Mouse (Mus musculus): ENCODE data around the gene Itpr1. TPM values are rescaled to one million over a fixed set of nuclear protein-coding genes. Genes with fewer than 3 reads are reported as not detected.

Gene Itpr1
- polyA plus RNA-seq, 1 experiment from 2014 or later = 22.4 TPM

DNA sequence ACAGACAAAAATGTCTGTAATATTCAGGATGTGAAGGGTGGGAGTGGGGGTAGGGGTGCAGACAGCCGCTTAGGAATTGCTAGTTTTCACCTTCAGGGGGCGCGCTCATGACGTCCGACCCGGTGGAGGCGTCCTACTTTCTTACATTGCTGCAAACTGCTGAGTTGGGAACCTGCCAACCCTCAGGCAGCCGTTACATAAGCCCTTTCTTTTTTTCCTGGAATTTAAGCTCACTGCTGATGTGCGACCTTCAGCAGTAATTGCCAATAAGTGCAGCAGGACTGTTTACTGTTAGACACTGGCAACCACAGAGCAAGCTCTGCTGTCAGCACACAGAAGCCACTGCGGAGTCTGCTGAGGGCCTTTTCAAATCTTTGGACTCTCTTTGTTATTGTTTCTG, 213.9 kb downstream of the Itpr1 start:
- no peak overlapping the region for H3K4me2 ChIP-seq (replicated peaks; ENCODE audit: low read depth, low read length)
- ATAC-seq (ENCODE audit: low FRiP score, low TSS enrichment) = peak; percentile 88
- H3K27me3 ChIP-seq (ENCODE audit: control insufficient read depth, insufficient read depth, low read length) = no peaks in the 10 kb centered on the region
- no peak overlapping the region for H3K27ac ChIP-seq (ENCODE audit: low read depth, low read length)
- no peaks in the 10 kb centered on the region for H3K9me3 ChIP-seq (ENCODE audit: control insufficient read depth, low read length)
- no peaks in the 10 kb centered on the region for H3K36me3 ChIP-seq (ENCODE audit: control insufficient read depth, insufficient read depth, low read length)
- H3K4me3 ChIP-seq (ENCODE audit: low read length) = no peak overlapping the region
- H3K4me1 ChIP-seq (ENCODE audit: control insufficient read depth, insufficient read depth, low read length) = no peaks in the 10 kb centered on the region
- no peak overlapping the region for H3K9ac ChIP-seq (ENCODE audit: low read depth, low read length)
- 23% methylated on average over 10 of the region's 10 CpGs for WGBS

- no peak overlapping the region for H3K27ac ChIP-seq (ENCODE audit: low read depth, low read length)
- no peak overlapping the region for H3K9ac ChIP-seq (ENCODE audit: low read depth, low read length)
- no peak for ATAC-seq (ENCODE audit: low FRiP score, low TSS enrichment)
- H3K4me2 ChIP-seq (replicated peaks; ENCODE audit: low read depth, low read length) = no peak overlapping the region
- H3K27me3 ChIP-seq (ENCODE audit: control insufficient read depth, insufficient read depth, low read length) = no peaks in the 10 kb centered on the region
- no peaks in the 10 kb centered on the region for H3K4me1 ChIP-seq (ENCODE audit: control insufficient read depth, insufficient read depth, low read length)
- 76% methylated on average over 3 of the region's 3 CpGs for WGBS
- H3K36me3 ChIP-seq (ENCODE audit: control insufficient read depth, insufficient read depth, low read length) = peaks cover 4% of the 10 kb centered on the region; the same call in 1 of the 2 replicates
- no peaks in the 10 kb centered on the region for H3K9me3 ChIP-seq (ENCODE audit: control insufficient read depth, low read length)
- no peak overlapping the region for H3K4me3 ChIP-seq (ENCODE audit: low read length)
Observed at GRCm38 (mm10) chr6:108428383-108428782, 215.5 kb downstream of the Itpr1 start.

GRCm38 (mm10) chr6:108429950-108430349, 217.1 kb downstream of the Itpr1 start:
- 89% methylated on average over 8 of the region's 8 CpGs for WGBS
- Histone ChIP-seq H3K27ac (ENCODE audit: low read depth, low read length) (no peak overlapping the region), H3K4me1 (ENCODE audit: control insufficient read depth, insufficient read depth, low read length) (no peaks in the 10 kb centered on the region), H3K4me3 (ENCODE audit: low read length) (no peak overlapping the region), H3K9ac (ENCODE audit: low read depth, low read length) (no peak overlapping the region), H3K4me2 (replicated peaks; ENCODE audit: low read depth, low read length) (no peak overlapping the region), H3K36me3 (ENCODE audit: control insufficient read depth, insufficient read depth, low read length) (peaks cover 8% of the 10 kb centered on the region; the same call in 1 of the 2 replicates), H3K27me3 (ENCODE audit: control insufficient read depth, insufficient read depth, low read length) (no peaks in the 10 kb centered on the region), H3K9me3 (ENCODE audit: control insufficient read depth, low read length) (no peaks in the 10 kb centered on the region)
- no peak for ATAC-seq (ENCODE audit: low FRiP score, low TSS enrichment)

DNA sequence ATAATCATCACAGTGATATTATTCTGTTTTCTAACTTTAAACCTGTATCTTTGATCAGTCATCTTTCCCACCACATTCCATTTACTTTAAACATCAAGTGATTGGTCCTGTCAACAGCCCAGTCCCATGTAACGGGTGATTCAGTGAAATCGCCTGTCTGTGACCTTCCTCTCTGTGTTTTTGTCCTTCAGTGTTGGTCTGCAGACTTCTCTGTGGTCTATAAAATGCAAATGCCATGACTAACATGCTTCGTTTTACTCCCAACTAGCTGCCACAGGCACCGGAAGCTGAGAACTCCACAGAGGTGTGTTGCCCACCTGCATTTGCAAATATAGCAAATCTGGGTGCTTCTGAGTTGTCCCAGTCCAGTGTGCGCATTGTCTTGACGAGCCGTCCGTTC, 218.3 kb downstream of the Itpr1 start:
- H3K27ac ChIP-seq (ENCODE audit: low read depth, low read length) = no peak overlapping the region

GRCm38 (mm10) chr6:108432836-108433235, 219.9 kb downstream of the Itpr1 start:
- Histone ChIP-seq H3K4me3 (ENCODE audit: low read length) (no peak overlapping the region), H3K27ac (ENCODE audit: low read depth, low read length) (no peak overlapping the region), H3K27me3 (ENCODE audit: control insufficient read depth, insufficient read depth, low read length) (no peaks in the 10 kb centered on the region), H3K9ac (ENCODE audit: low read depth, low read length) (no peak overlapping the region), H3K4me2 (replicated peaks; ENCODE audit: low read depth, low read length) (no peak overlapping the region), H3K4me1 (ENCODE audit: control insufficient read depth, insufficient read depth, low read length) (peaks cover 8% of the 10 kb centered on the region; the same call in 1 of the 2 replicates), H3K36me3 (ENCODE audit: control insufficient read depth, insufficient read depth, low read length) (peaks cover 8% of the 10 kb centered on the region; the same call in 1 of the 2 replicates), H3K9me3 (ENCODE audit: control insufficient read depth, low read length) (no peaks in the 10 kb centered on the region)
- 87% methylated on average over 4 of the region's 4 CpGs for WGBS
- no peak for ATAC-seq (ENCODE audit: low FRiP score, low TSS enrichment)

More for the DNA sequence above, 218.3 kb downstream of the Itpr1 start:
- no peaks in the 10 kb centered on the region for H3K27me3 ChIP-seq (ENCODE audit: control insufficient read depth, insufficient read depth, low read length)
- H3K9ac ChIP-seq (ENCODE audit: low read depth, low read length) = no peak overlapping the region
- ATAC-seq (ENCODE audit: low FRiP score, low TSS enrichment) = no peak
- no peak overlapping the region for H3K4me3 ChIP-seq (ENCODE audit: low read length)
- H3K4me1 ChIP-seq (ENCODE audit: control insufficient read depth, insufficient read depth, low read length) = no peaks in the 10 kb centered on the region
- H3K9me3 ChIP-seq (ENCODE audit: control insufficient read depth, low read length) = no peaks in the 10 kb centered on the region
- no peak overlapping the region for H3K4me2 ChIP-seq (replicated peaks; ENCODE audit: low read depth, low read length)
- peaks cover 8% of the 10 kb centered on the region; the same call in 1 of the 2 replicates for H3K36me3 ChIP-seq (ENCODE audit: control insufficient read depth, insufficient read depth, low read length)
- WGBS = 86% methylated on average over 8 of the region's 8 CpGs

DNA sequence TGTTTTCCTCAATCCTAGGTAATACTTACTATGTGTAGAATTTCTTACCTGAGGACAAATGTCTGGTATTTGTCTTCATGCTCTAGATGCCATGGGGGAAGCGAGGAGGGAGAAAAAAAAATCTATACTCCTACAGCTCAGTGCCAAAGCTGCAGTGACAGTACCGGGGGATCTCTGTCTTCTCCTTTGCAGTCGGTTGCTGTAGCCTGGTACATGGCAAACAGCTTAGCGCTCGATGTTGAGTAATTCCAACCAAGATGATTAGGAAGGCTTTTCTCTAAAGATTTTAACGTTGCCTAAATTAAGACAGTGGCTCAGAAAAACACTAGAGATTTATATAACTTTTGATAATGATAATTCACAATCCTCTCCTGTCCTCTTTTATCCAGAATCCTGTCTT, 221.9 kb downstream of the Itpr1 start:
- ATAC-seq (ENCODE audit: low FRiP score, low TSS enrichment) = no peak

GRCm38 (mm10) chr6:108435467-108435866, 222.6 kb downstream of the Itpr1 start:
- no peak overlapping the region for H3K4me3 ChIP-seq (ENCODE audit: low read length)
- 57% methylated on average over 6 of the region's 6 CpGs for WGBS
- no peak overlapping the region for H3K9ac ChIP-seq (ENCODE audit: low read depth, low read length)
- H3K9me3 ChIP-seq (ENCODE audit: control insufficient read depth, low read length) = no peaks in the 10 kb centered on the region
- H3K27ac ChIP-seq (ENCODE audit: low read depth, low read length) = no peak overlapping the region
- no peaks in the 10 kb centered on the region for H3K27me3 ChIP-seq (ENCODE audit: control insufficient read depth, insufficient read depth, low read length)
- ATAC-seq (ENCODE audit: low FRiP score, low TSS enrichment) = no peak
- H3K36me3 ChIP-seq (ENCODE audit: control insufficient read depth, insufficient read depth, low read length) = peaks cover 12% of the 10 kb centered on the region
- peaks cover 8% of the 10 kb centered on the region; the same call in 1 of the 2 replicates for H3K4me1 ChIP-seq (ENCODE audit: control insufficient read depth, insufficient read depth, low read length)
- no peak overlapping the region for H3K4me2 ChIP-seq (replicated peaks; ENCODE audit: low read depth, low read length)

More for the DNA sequence above, 221.9 kb downstream of the Itpr1 start:
- Histone ChIP-seq H3K9ac (ENCODE audit: low read depth, low read length) (no peak overlapping the region), H3K4me3 (ENCODE audit: low read length) (no peak overlapping the region), H3K36me3 (ENCODE audit: control insufficient read depth, insufficient read depth, low read length) (peaks cover 10% of the 10 kb centered on the region), H3K4me2 (replicated peaks; ENCODE audit: low read depth, low read length) (no peak overlapping the region), H3K9me3 (ENCODE audit: control insufficient read depth, low read length) (no peaks in the 10 kb centered on the region), H3K4me1 (ENCODE audit: control insufficient read depth, insufficient read depth, low read length) (peaks cover 8% of the 10 kb centered on the region; the same call in 1 of the 2 replicates), H3K27ac (ENCODE audit: low read depth, low read length) (no peak overlapping the region), H3K27me3 (ENCODE audit: control insufficient read depth, insufficient read depth, low read length) (no peaks in the 10 kb centered on the region)
- 86% methylated on average over 6 of the region's 6 CpGs for WGBS

DNA sequence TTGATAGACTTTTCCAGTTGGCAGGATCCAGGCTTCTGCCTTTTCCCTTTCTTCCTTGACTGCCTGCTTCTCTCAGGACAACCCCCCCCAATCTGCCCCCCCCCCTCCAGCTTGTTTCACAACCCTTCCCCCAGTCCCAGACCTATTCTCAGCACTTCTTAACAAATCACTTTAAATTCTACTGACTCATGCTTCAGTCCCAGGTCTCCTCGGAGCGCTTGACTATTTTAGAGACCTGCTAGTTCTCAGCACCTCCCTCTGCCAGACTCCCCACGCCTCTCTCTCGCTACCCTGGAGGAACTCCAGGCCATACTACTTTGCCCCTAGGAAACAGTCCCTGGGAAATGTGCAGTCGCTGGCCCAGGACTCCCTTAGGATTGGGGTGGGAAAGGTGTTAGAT, 223.7 kb downstream of the Itpr1 start:
- 0 out of 2 replicates have a peak, but pooled peaks have one; percentile 40 for ATAC-seq (ENCODE audit: low FRiP score, low TSS enrichment)
- Histone ChIP-seq H3K36me3 (ENCODE audit: control insufficient read depth, insufficient read depth, low read length) (peaks cover 16% of the 10 kb centered on the region), H3K4me3 (ENCODE audit: low read length) (no peak overlapping the region), H3K9ac (ENCODE audit: low read depth, low read length) (no peak overlapping the region), H3K9me3 (ENCODE audit: control insufficient read depth, low read length) (no peaks in the 10 kb centered on the region), H3K27ac (ENCODE audit: low read depth, low read length) (no peak overlapping the region), H3K4me1 (ENCODE audit: control insufficient read depth, insufficient read depth, low read length) (peaks cover 8% of the 10 kb centered on the region; the same call in 1 of the 2 replicates), H3K4me2 (replicated peaks; ENCODE audit: low read depth, low read length) (no peak overlapping the region), H3K27me3 (ENCODE audit: control insufficient read depth, insufficient read depth, low read length) (no peaks in the 10 kb centered on the region)
- 29% methylated on average over 5 of the region's 5 CpGs for WGBS

DNA sequence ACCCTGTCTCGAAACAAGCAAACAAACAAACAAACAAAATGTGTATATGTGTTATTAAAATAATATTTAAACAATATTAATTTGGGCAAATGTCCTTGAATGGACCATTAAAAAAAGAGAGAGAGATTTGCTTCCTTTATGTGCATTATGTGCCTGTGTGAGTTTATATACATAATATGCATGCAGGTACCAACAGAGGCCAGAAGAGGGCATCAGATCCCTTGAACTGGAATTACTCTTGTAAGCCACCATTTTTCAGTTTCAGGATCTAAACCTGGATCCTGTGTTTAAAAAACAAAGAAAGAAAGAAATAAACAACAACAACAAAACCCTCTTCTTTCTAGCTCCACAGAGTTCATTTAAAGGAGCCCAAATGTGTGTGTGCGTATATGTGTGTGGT, 228.4 kb downstream of the Itpr1 start:
- Histone ChIP-seq H3K4me2 (replicated peaks; ENCODE audit: low read depth, low read length) (no peak overlapping the region), H3K4me1 (ENCODE audit: control insufficient read depth, insufficient read depth, low read length) (peaks cover 8% of the 10 kb centered on the region; the same call in 1 of the 2 replicates), H3K27me3 (ENCODE audit: control insufficient read depth, insufficient read depth, low read length) (no peaks in the 10 kb centered on the region), H3K4me3 (ENCODE audit: low read length) (no peak overlapping the region), H3K9me3 (ENCODE audit: control insufficient read depth, low read length) (no peaks in the 10 kb centered on the region), H3K36me3 (ENCODE audit: control insufficient read depth, insufficient read depth, low read length) (peaks cover 8% of the 10 kb centered on the region), H3K9ac (ENCODE audit: low read depth, low read length) (no peak overlapping the region), H3K27ac (ENCODE audit: low read depth, low read length) (no peak overlapping the region)
- ATAC-seq (ENCODE audit: low FRiP score, low TSS enrichment) = no peak
- 94% methylated on average over 2 of the region's 2 CpGs for WGBS
